Mouse (Mus musculus): ENCODE results near the gene Mbip. TPM values are rescaled to one million over a fixed set of nuclear protein-coding genes. Genes with fewer than 3 reads are reported as not detected.

Gene Mbip
- polyA plus RNA-seq, 1 experiment = 0.27 TPM

GRCm38 (mm10) chr12:56325851-56326250, 19.8 kb downstream of the Mbip start:
- no peaks in the 10 kb centered on the region for H3K27me3 ChIP-seq (ENCODE audit: control insufficient read depth)
- H3K36me3 ChIP-seq (ENCODE audit: control insufficient read depth) = peaks cover 28% of the 10 kb centered on the region
- TF ChIP-seq TAL1 (IDR thresholded peaks at IDR 0.05; ENCODE audit: low read length) (no peak), GATA1 (IDR thresholded peaks at IDR 0.05; ENCODE audit: low read length) (no peak)
- no peaks in the 10 kb centered on the region for H3K4me1 ChIP-seq (ENCODE audit: control insufficient read depth)
- H3K9me3 ChIP-seq (ENCODE audit: control insufficient read depth, low read length) = no peaks in the 10 kb centered on the region
- H3K4me3 ChIP-seq (replicated peaks) = no peak overlapping the region

- TF ChIP-seq GATA1 (IDR thresholded peaks at IDR 0.05; ENCODE audit: low read length) (no peak), TAL1 (IDR thresholded peaks at IDR 0.05; ENCODE audit: low read length) (no peak)
These were observed 26.8 kb downstream of the Mbip start for GRCm38 (mm10) chr12:56318941-56319340.

GRCm38 (mm10) chr12:56318059-56318458, 27.6 kb downstream of the Mbip start:
- Histone ChIP-seq H3K36me3 (ENCODE audit: control insufficient read depth) (no peaks in the 10 kb centered on the region), H3K4me1 (ENCODE audit: control insufficient read depth) (no peaks in the 10 kb centered on the region), H3K4me3 (replicated peaks) (no peak overlapping the region), H3K27me3 (ENCODE audit: control insufficient read depth) (no peaks in the 10 kb centered on the region), H3K9me3 (ENCODE audit: control insufficient read depth, low read length) (peaks cover 9% of the 10 kb centered on the region)
- TF ChIP-seq GATA1 (IDR thresholded peaks at IDR 0.05; ENCODE audit: low read length) (no peak), TAL1 (IDR thresholded peaks at IDR 0.05; ENCODE audit: low read length) (no peak)

More at GRCm38 (mm10) chr12:56318941-56319340, 26.8 kb downstream of the Mbip start:
- H3K27me3 ChIP-seq (ENCODE audit: control insufficient read depth) = no peaks in the 10 kb centered on the region
- no peaks in the 10 kb centered on the region for H3K36me3 ChIP-seq (ENCODE audit: control insufficient read depth)
- H3K9me3 ChIP-seq (ENCODE audit: control insufficient read depth, low read length) = peaks cover 3% of the 10 kb centered on the region
- H3K4me3 ChIP-seq (replicated peaks) = no peak overlapping the region
- no peaks in the 10 kb centered on the region for H3K4me1 ChIP-seq (ENCODE audit: control insufficient read depth)

GRCm38 (mm10) chr12:56305758-56306157, 39.9 kb downstream of the Mbip start:
- H3K36me3 ChIP-seq (ENCODE audit: control insufficient read depth) = no peaks in the 10 kb centered on the region
- H3K9me3 ChIP-seq (ENCODE audit: control insufficient read depth, low read length) = no peaks in the 10 kb centered on the region
- peaks cover 8% of the 10 kb centered on the region for H3K27me3 ChIP-seq (ENCODE audit: control insufficient read depth)
- TF ChIP-seq GATA1 (IDR thresholded peaks at IDR 0.05; ENCODE audit: low read length) = no peak
- no peak for TF ChIP-seq TAL1 (IDR thresholded peaks at IDR 0.05; ENCODE audit: low read length)
- H3K4me3 ChIP-seq (replicated peaks) = no peak overlapping the region
- no peaks in the 10 kb centered on the region for H3K4me1 ChIP-seq (ENCODE audit: control insufficient read depth)

GRCm38 (mm10) chr12:56302321-56303017, 43.2 kb downstream of the Mbip start:
- H3K4me3 ChIP-seq (replicated peaks) = no peak overlapping the region
- no peaks in the 10 kb centered on the region for H3K4me1 ChIP-seq (ENCODE audit: control insufficient read depth)
- no peaks in the 10 kb centered on the region for H3K9me3 ChIP-seq (ENCODE audit: control insufficient read depth, low read length)
- TF ChIP-seq GATA1 (IDR thresholded peaks at IDR 0.05; ENCODE audit: low read length) (no peak), TAL1 (IDR thresholded peaks at IDR 0.05; ENCODE audit: low read length) (no peak)
- no peaks in the 10 kb centered on the region for H3K36me3 ChIP-seq (ENCODE audit: control insufficient read depth)
- peaks cover 8% of the 10 kb centered on the region for H3K27me3 ChIP-seq (ENCODE audit: control insufficient read depth)

GRCm38 (mm10) chr12:56301487-56302293, 44.0 kb downstream of the Mbip start:
- no peaks in the 10 kb centered on the region for H3K9me3 ChIP-seq (ENCODE audit: control insufficient read depth, low read length)
- no peak overlapping the region for H3K4me3 ChIP-seq (replicated peaks)

GRCm38 (mm10) chr12:56299610-56300009, 46.1 kb downstream of the Mbip start:
- Histone ChIP-seq H3K9me3 (ENCODE audit: control insufficient read depth, low read length) (no peaks in the 10 kb centered on the region), H3K27me3 (ENCODE audit: control insufficient read depth) (peaks cover 8% of the 10 kb centered on the region), H3K4me1 (ENCODE audit: control insufficient read depth) (no peaks in the 10 kb centered on the region), H3K36me3 (ENCODE audit: control insufficient read depth) (no peaks in the 10 kb centered on the region), H3K4me3 (replicated peaks) (no peak overlapping the region)
- TF ChIP-seq TAL1 (IDR thresholded peaks at IDR 0.05; ENCODE audit: low read length) = no peak
- no peak for TF ChIP-seq GATA1 (IDR thresholded peaks at IDR 0.05; ENCODE audit: low read length)

More at GRCm38 (mm10) chr12:56301487-56302293, 44.0 kb downstream of the Mbip start:
- no peak for TF ChIP-seq GATA1 (IDR thresholded peaks at IDR 0.05; ENCODE audit: low read length)
- no peak for TF ChIP-seq TAL1 (IDR thresholded peaks at IDR 0.05; ENCODE audit: low read length)
- Histone ChIP-seq H3K27me3 (ENCODE audit: control insufficient read depth) (peaks cover 8% of the 10 kb centered on the region), H3K4me1 (ENCODE audit: control insufficient read depth) (no peaks in the 10 kb centered on the region), H3K36me3 (ENCODE audit: control insufficient read depth) (no peaks in the 10 kb centered on the region)

GRCm38 (mm10) chr12:56298919-56299318, 46.8 kb downstream of the Mbip start:
- Histone ChIP-seq H3K4me3 (replicated peaks) (no peak overlapping the region), H3K27me3 (ENCODE audit: control insufficient read depth) (peaks cover 8% of the 10 kb centered on the region), H3K9me3 (ENCODE audit: control insufficient read depth, low read length) (no peaks in the 10 kb centered on the region), H3K4me1 (ENCODE audit: control insufficient read depth) (no peaks in the 10 kb centered on the region), H3K36me3 (ENCODE audit: control insufficient read depth) (no peaks in the 10 kb centered on the region)
- no peak for TF ChIP-seq TAL1 (IDR thresholded peaks at IDR 0.05; ENCODE audit: low read length)
- TF ChIP-seq GATA1 (IDR thresholded peaks at IDR 0.05; ENCODE audit: low read length) = no peak

Measured in erythroblast, embryonic 14.5 days (primary cell).